Comparison of ENCODE assay signal across 29 mouse cellular contexts in the genomic region with DNA sequence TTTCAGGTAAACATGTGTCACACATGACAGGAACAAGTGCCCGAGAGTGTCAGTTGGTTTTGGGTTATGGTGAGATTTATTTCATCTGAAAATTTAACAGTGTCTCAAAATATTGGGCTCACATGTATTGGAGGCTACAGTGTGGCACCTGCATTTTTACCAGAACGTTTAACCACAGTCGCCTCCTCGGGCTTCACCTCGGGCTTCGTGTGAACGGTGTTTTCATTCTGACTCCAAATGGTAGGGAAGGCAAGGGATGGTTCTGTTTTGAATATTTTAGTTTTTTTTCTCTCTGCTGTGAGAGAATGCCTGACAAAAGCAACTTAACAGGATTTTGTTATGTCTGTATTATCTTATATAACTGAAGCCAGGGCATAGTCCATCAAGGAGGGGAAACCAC.
"Had no signal": no experiment of that assay in that cellular context is flagged by ENCODE, and none has a peak within 500 bp of the region (broad histone marks: within the 10 kb centered on the region; RNA-seq: fewer than 3 reads in every experiment).

No protein-coding gene starts in this region.

- H3K4me1 ChIP-seq: limb, embryonic 10.5 days; limb, embryonic 12.5 days; limb, embryonic 13.5 days; limb, embryonic 15.5 days; liver, embryonic 12.5 days; liver, embryonic 13.5 days; liver, embryonic 15.5 days; lung, embryonic 15.5 days; megakaryocyte, embryonic 14.5 days; midbrain, embryonic 10.5 days; midbrain, embryonic 12.5 days; midbrain, embryonic 13.5 days; midbrain, embryonic 15.5 days had no signal

- H3K27me3 ChIP-seq: limb, embryonic 12.5 days; limb, embryonic 13.5 days; limb, embryonic 15.5 days; liver, embryonic 12.5 days; liver, embryonic 13.5 days; liver, embryonic 15.5 days; lung, embryonic 15.5 days; megakaryocyte, embryonic 14.5 days; midbrain, embryonic 12.5 days; midbrain, embryonic 13.5 days; midbrain, embryonic 15.5 days had no signal

- H3K9me3 ChIP-seq: limb, embryonic 10.5 days; limb, embryonic 12.5 days; limb, embryonic 13.5 days; limb, embryonic 15.5 days; liver, embryonic 12.5 days; liver, embryonic 13.5 days; liver, embryonic 15.5 days; lung, embryonic 15.5 days; megakaryocyte, embryonic 14.5 days; midbrain, embryonic 10.5 days; midbrain, embryonic 12.5 days; midbrain, embryonic 13.5 days; midbrain, embryonic 15.5 days had no signal

- H3K4me3 ChIP-seq: limb, embryonic 10.5 days; limb, embryonic 12.5 days; limb, embryonic 13.5 days; limb, embryonic 15.5 days; liver, embryonic 12.5 days; liver, embryonic 13.5 days; liver, embryonic 15.5 days; lung, embryonic 15.5 days; megakaryocyte, embryonic 14.5 days; midbrain, embryonic 10.5 days; midbrain, embryonic 12.5 days; midbrain, embryonic 13.5 days; midbrain, embryonic 15.5 days; myocyte had no signal

- DNase-seq: left cerebral cortex, postnatal 4 days; liver; liver, embryonic 13.5 days; liver, postnatal 0 days; lung, adult 18-20 months; lung, adult 2 months; lung, embryonic 14.5 days; lung, postnatal 10 days; lung, postnatal 14 days; lung, postnatal 36 days; lung, postnatal 4 days; midbrain, embryonic 14.5 days had no signal

- H3K27ac ChIP-seq: limb, embryonic 10.5 days; limb, embryonic 12.5 days; limb, embryonic 13.5 days; limb, embryonic 15.5 days; liver, embryonic 12.5 days; liver, embryonic 13.5 days; liver, embryonic 14.5 days; liver, embryonic 15.5 days; lung, embryonic 15.5 days; macrophage; midbrain, embryonic 10.5 days; midbrain, embryonic 12.5 days; midbrain, embryonic 13.5 days; midbrain, embryonic 15.5 days had no signal

- H3K36me3 ChIP-seq: limb, embryonic 10.5 days; limb, embryonic 12.5 days; limb, embryonic 13.5 days; limb, embryonic 15.5 days; liver, embryonic 12.5 days; liver, embryonic 13.5 days; liver, embryonic 15.5 days; lung, embryonic 15.5 days; midbrain, embryonic 10.5 days; midbrain, embryonic 12.5 days; midbrain, embryonic 13.5 days; midbrain, embryonic 15.5 days had no signal

- H3K9ac ChIP-seq: limb, embryonic 12.5 days; limb, embryonic 13.5 days; limb, embryonic 15.5 days; liver, embryonic 12.5 days; liver, embryonic 13.5 days; liver, embryonic 14.5 days; liver, embryonic 15.5 days; liver, postnatal 0 days; lung, embryonic 14.5 days; lung, embryonic 15.5 days; midbrain, embryonic 12.5 days; midbrain, embryonic 13.5 days; midbrain, embryonic 15.5 days had no signal

- H3K4me2 ChIP-seq: limb, embryonic 12.5 days; limb, embryonic 13.5 days; limb, embryonic 15.5 days; liver, embryonic 11.5 days; liver, embryonic 12.5 days; liver, embryonic 13.5 days; liver, embryonic 15.5 days; lung, embryonic 14.5 days; lung, embryonic 15.5 days; midbrain, embryonic 11.5 days; midbrain, embryonic 12.5 days; midbrain, embryonic 13.5 days; midbrain, embryonic 15.5 days had no signal
